In the genomic region with DNA sequence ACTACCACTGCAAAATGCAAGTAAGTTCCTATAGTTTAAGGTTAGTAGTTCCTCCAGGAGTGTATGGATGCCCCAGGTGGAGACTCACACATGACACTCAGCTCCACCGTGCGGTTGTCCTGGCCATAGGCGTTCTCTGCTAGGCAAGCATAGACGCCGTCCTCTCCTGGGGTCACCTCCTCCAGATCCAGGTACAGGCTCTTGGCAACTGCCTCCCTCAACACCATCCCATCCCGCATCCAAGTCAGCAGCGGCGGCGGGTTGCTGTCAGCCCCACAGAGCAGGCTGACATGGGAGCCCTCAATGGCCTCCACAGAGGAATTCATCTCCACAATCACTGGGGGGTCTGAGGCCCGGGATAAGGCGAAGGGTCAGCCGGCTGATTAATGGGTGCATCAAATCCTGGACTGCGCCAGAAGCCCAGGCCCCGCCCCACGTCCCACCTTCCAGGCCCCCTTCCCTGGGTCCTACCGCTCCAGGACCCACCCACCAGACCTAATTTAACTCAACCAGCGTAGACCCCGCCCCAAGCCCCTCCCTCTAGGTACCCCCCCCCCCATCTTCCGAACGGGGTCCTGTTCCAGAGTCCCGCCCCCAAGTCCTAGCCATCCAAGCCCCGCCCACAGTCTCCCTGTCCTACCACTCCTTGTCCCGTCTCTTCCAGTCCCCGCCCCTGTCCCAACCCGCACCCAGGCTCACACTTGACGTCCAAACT, we compare ENCODE assay signal across 9 mouse cellular contexts. TPM values are rescaled to one million over a fixed set of nuclear protein-coding genes. Genes with fewer than 3 reads are reported as not detected.
DNase-seq lines count a peak whose midpoint lies in the region; ATAC-seq lines count a peak whose summit lies in the region.
"Had no signal": no experiment of that assay in that cellular context is flagged by ENCODE, and none has a peak within 500 bp of the region (broad histone marks: within the 10 kb centered on the region; RNA-seq: fewer than 3 reads in every experiment).

No protein-coding gene starts in this region.

- WGBS in heart, embryonic 11.5 days (ENCODE audit: insufficient replicate concordance) = 3% methylated on average over 23 of the region's 26 CpGs
- WGBS in forebrain, embryonic 11.5 days = 2% methylated on average over 23 of the region's 26 CpGs
- under 1% methylated on average over 26 of the region's 26 CpGs for WGBS in limb, embryonic 12.5 days
- 3% methylated on average over 19 of the region's 26 CpGs for WGBS in midbrain, embryonic 12.5 days

- H3K9me3 ChIP-seq in heart, embryonic 11.5 days (replicated peaks; ENCODE audit: control insufficient read depth, low read length) = no peaks in the 10 kb centered on the region
- H3K9me3 ChIP-seq in forebrain, embryonic 11.5 days (ENCODE audit: control insufficient read depth, low read length) = no peaks in the 10 kb centered on the region
- no peaks in the 10 kb centered on the region for H3K9me3 ChIP-seq in limb, embryonic 12.5 days
- no peaks in the 10 kb centered on the region for H3K9me3 ChIP-seq in midbrain, embryonic 12.5 days

- H3K27ac ChIP-seq in heart, embryonic 11.5 days (ENCODE audit: low read depth, low read length) = no peak overlapping the region
- H3K27ac ChIP-seq in forebrain, embryonic 11.5 days (ENCODE audit: low read depth, low read length) = no peak overlapping the region
- H3K27ac ChIP-seq in limb, embryonic 12.5 days = no peak overlapping the region
- no peak overlapping the region for H3K27ac ChIP-seq in midbrain, embryonic 12.5 days (replicated peaks)
- H3K27ac ChIP-seq: macrophage had no signal

- no peaks in the 10 kb centered on the region for H3K36me3 ChIP-seq in heart, embryonic 11.5 days (ENCODE audit: control insufficient read depth, insufficient read depth, low read length)
- no peaks in the 10 kb centered on the region for H3K36me3 ChIP-seq in forebrain, embryonic 11.5 days (ENCODE audit: control insufficient read depth, insufficient read depth, low read length)
- H3K36me3 ChIP-seq in limb, embryonic 12.5 days = no peaks in the 10 kb centered on the region
- no peaks in the 10 kb centered on the region for H3K36me3 ChIP-seq in midbrain, embryonic 12.5 days

- peak overlapping the region; percentile 56 for H3K4me2 ChIP-seq in heart, embryonic 11.5 days
- H3K4me2 ChIP-seq in forebrain, embryonic 11.5 days (ENCODE audit: low read depth, low read length, severe bottlenecking) = peak overlapping the region; percentile 49
- H3K4me2 ChIP-seq in limb, embryonic 12.5 days = peak overlapping the region; percentile 65
- H3K4me2 ChIP-seq in midbrain, embryonic 12.5 days (replicated peaks) = peak overlapping the region; percentile 55

- peak overlapping the region; percentile 18 for H3K4me3 ChIP-seq in heart, embryonic 11.5 days (ENCODE audit: low read depth, low read length)
- peak overlapping the region; percentile 16 for H3K4me3 ChIP-seq in forebrain, embryonic 11.5 days (ENCODE audit: low read depth, low read length)
- peak overlapping the region; percentile 34 for H3K4me3 ChIP-seq in limb, embryonic 12.5 days (replicated peaks)
- H3K4me3 ChIP-seq in midbrain, embryonic 12.5 days = peak overlapping the region; percentile 29

- 0 out of 2 replicates have a peak, but pooled peaks cover 2% of the 10 kb centered on the region for H3K4me1 ChIP-seq in heart, embryonic 11.5 days (ENCODE audit: control insufficient read depth, insufficient read depth, low read length)
- 0 out of 2 replicates have a peak, but pooled peaks cover 2% of the 10 kb centered on the region for H3K4me1 ChIP-seq in forebrain, embryonic 11.5 days (replicated peaks; ENCODE audit: control insufficient read depth, insufficient read depth, low read length)
- peaks cover 15% of the 10 kb centered on the region for H3K4me1 ChIP-seq in limb, embryonic 12.5 days (replicated peaks)
- H3K4me1 ChIP-seq in midbrain, embryonic 12.5 days = peaks cover 11% of the 10 kb centered on the region

- peaks cover 11% of the 10 kb centered on the region; the same call in 1 of the 2 replicates for H3K27me3 ChIP-seq in heart, embryonic 11.5 days (ENCODE audit: control insufficient read depth, insufficient read depth, low read length)
- peaks cover 2% of the 10 kb centered on the region; the same call in 1 of the 2 replicates for H3K27me3 ChIP-seq in forebrain, embryonic 11.5 days (ENCODE audit: control insufficient read depth, insufficient read depth, low read length)
- H3K27me3 ChIP-seq in limb, embryonic 12.5 days = peaks cover 8% of the 10 kb centered on the region
- H3K27me3 ChIP-seq in midbrain, embryonic 12.5 days = peaks cover 24% of the 10 kb centered on the region

- H3K9ac ChIP-seq in heart, embryonic 11.5 days (ENCODE audit: low read depth, low read length) = no peak overlapping the region
- H3K9ac ChIP-seq in forebrain, embryonic 11.5 days (ENCODE audit: low read length) = no peak overlapping the region; the same call in 1 of the 2 replicates
- no peak overlapping the region for H3K9ac ChIP-seq in limb, embryonic 12.5 days (replicated peaks)
- H3K9ac ChIP-seq in midbrain, embryonic 12.5 days (replicated peaks) = no peak overlapping the region; the same call in 1 of the 2 replicates

- peak; percentile 40; the same call in 1 of the 2 replicates for ATAC-seq in heart, embryonic 11.5 days (replicated peaks; ENCODE audit: insufficient number of reproducible peaks, low FRiP score, low TSS enrichment)
- ATAC-seq in forebrain, embryonic 11.5 days (replicated peaks; ENCODE audit: low FRiP score) = peak; percentile 66
- peak; percentile 73 for ATAC-seq in limb, embryonic 12.5 days (ENCODE audit: insufficient number of reproducible peaks, insufficient read depth, low FRiP score, low TSS enrichment, low read depth)
- peak; percentile 60 for ATAC-seq in midbrain, embryonic 12.5 days (ENCODE audit: low FRiP score, low read depth)

- no peak for DNase-seq in heart, adult 8-10 months (ENCODE audit: low spot score)
- DNase-seq in forebrain, embryonic 11.5 days (ENCODE audit: low spot score) = peak; percentile 73
- no peak for DNase-seq in gastrocnemius, postnatal 4 days (ENCODE audit: low spot score in 2 of 2)
- no peak for DNase-seq in layer of hippocampus, adult 18-20 months (ENCODE audit: low spot score in 2 of 2)
- no peak for DNase-seq in right cerebral cortex, postnatal 10 days (ENCODE audit: low spot score in 2 of 2)

RNA-seq across cellular contexts. Expression of gene Mag, which starts 6.2 kb away (rescaled TPM):
- polyA plus RNA-seq in heart, embryonic 11.5 days (2014; fragmentation: Nextera tagmentation; extraction: Ambion mirVana) = 0.09 TPM in 1 of 2 replicates, not detected in the other
- not detected for total RNA-seq in heart, adult 8-10 months (2022)
- polyA plus RNA-seq in forebrain, embryonic 11.5 days (2014; fragmentation: Nextera tagmentation; extraction: Ambion mirVana) = 0.11 and 0.20 TPM in 2 replicates
- polyA plus RNA-seq in limb, embryonic 12.5 days (2016; fragmentation: Nextera tagmentation; extraction: Ambion mirVana) = 0.29 TPM in 1 of 2 replicates, not detected in the other
- 0.39 and 0.51 TPM in 2 replicates for polyA plus RNA-seq in midbrain, embryonic 12.5 days (2016; fragmentation: Nextera tagmentation; extraction: Ambion mirVana)
- 10 to 100 TPM; 11.8 to 12.3 TPM for total RNA-seq in gastrocnemius, postnatal 4 days (2021)
- 100 to 1,000 TPM; 155 to 176 TPM for total RNA-seq in layer of hippocampus, adult 18-20 months (2021)

RNA-seq across cellular contexts. Expression of gene Hamp2, which starts 16.0 kb away (rescaled TPM):
- not detected in 2 replicates for polyA plus RNA-seq in heart, embryonic 11.5 days (2014; fragmentation: Nextera tagmentation; extraction: Ambion mirVana)
- total RNA-seq in heart, adult 8-10 months (2022) = 1 to 10 TPM; 3.6 to 9.2 (median 5.7) TPM
- polyA plus RNA-seq in forebrain, embryonic 11.5 days (2014; fragmentation: Nextera tagmentation; extraction: Ambion mirVana) = not detected in 2 replicates
- not detected in 2 replicates for polyA plus RNA-seq in limb, embryonic 12.5 days (2016; fragmentation: Nextera tagmentation; extraction: Ambion mirVana)
- polyA plus RNA-seq in midbrain, embryonic 12.5 days (2016; fragmentation: Nextera tagmentation; extraction: Ambion mirVana) = not detected in 2 replicates
- not detected for total RNA-seq in gastrocnemius, postnatal 4 days (2021)
- not detected for total RNA-seq in layer of hippocampus, adult 18-20 months (2021)
- polyA plus RNA-seq: macrophage had no signal

RNA-seq across cellular contexts. Expression of gene Cd22, which starts 28.3 kb away (rescaled TPM):
- polyA plus RNA-seq in heart, embryonic 11.5 days (2014; fragmentation: Nextera tagmentation; extraction: Ambion mirVana) = not detected in 2 replicates
- total RNA-seq in heart, adult 8-10 months (2022) = 1 to 10 TPM in 1 of 4 experiments, under 1 TPM in 3; 0.52 to 1.0 (median 0.71) TPM
- polyA plus RNA-seq in forebrain, embryonic 11.5 days (2014; fragmentation: Nextera tagmentation; extraction: Ambion mirVana) = not detected in 2 replicates
- 0.05 and 0.26 TPM in 2 replicates for polyA plus RNA-seq in limb, embryonic 12.5 days (2016; fragmentation: Nextera tagmentation; extraction: Ambion mirVana)
- not detected in 2 replicates for polyA plus RNA-seq in midbrain, embryonic 12.5 days (2016; fragmentation: Nextera tagmentation; extraction: Ambion mirVana)
- under 1 TPM; 0.54 to 0.81 TPM for total RNA-seq in gastrocnemius, postnatal 4 days (2021)
- total RNA-seq in layer of hippocampus, adult 18-20 months (2021) = not detected

RNA-seq across cellular contexts. Expression of gene Hamp, which starts 35.4 kb away (rescaled TPM):
- polyA plus RNA-seq in heart, embryonic 11.5 days (2014; fragmentation: Nextera tagmentation; extraction: Ambion mirVana) = not detected in 2 replicates
- total RNA-seq in heart, adult 8-10 months (2022) = 10 to 100 TPM in 3 of 4 experiments, 1 to 10 TPM in 1; 9.3 to 31.5 (median 13.6) TPM
- polyA plus RNA-seq in forebrain, embryonic 11.5 days (2014; fragmentation: Nextera tagmentation; extraction: Ambion mirVana) = not detected in 2 replicates
- polyA plus RNA-seq in limb, embryonic 12.5 days (2016; fragmentation: Nextera tagmentation; extraction: Ambion mirVana) = not detected in 2 replicates
- polyA plus RNA-seq in midbrain, embryonic 12.5 days (2016; fragmentation: Nextera tagmentation; extraction: Ambion mirVana) = not detected in 2 replicates
- under 1 TPM in 1 of 2 experiments, not detected in 1; 0.78 TPM for total RNA-seq in gastrocnemius, postnatal 4 days (2021)
- not detected for total RNA-seq in layer of hippocampus, adult 18-20 months (2021)
- polyA plus RNA-seq: macrophage had no signal

RNA-seq across cellular contexts. Expression of gene Ffar1, which starts 47.1 kb away (rescaled TPM):
- polyA plus RNA-seq in heart, embryonic 11.5 days (2014; fragmentation: Nextera tagmentation; extraction: Ambion mirVana) = not detected in 2 replicates
- total RNA-seq in heart, adult 8-10 months (2022) = not detected
- polyA plus RNA-seq in forebrain, embryonic 11.5 days (2014; fragmentation: Nextera tagmentation; extraction: Ambion mirVana) = not detected in 2 replicates
- polyA plus RNA-seq in limb, embryonic 12.5 days (2016; fragmentation: Nextera tagmentation; extraction: Ambion mirVana) = not detected in 2 replicates
- not detected in 2 replicates for polyA plus RNA-seq in midbrain, embryonic 12.5 days (2016; fragmentation: Nextera tagmentation; extraction: Ambion mirVana)
- not detected for total RNA-seq in gastrocnemius, postnatal 4 days (2021)
- not detected for total RNA-seq in layer of hippocampus, adult 18-20 months (2021)
- polyA plus RNA-seq: macrophage had no signal
